Mouse (Mus musculus) retina, postnatal 7 days (tissue): ENCODE measurements around the gene Mrps25.

ENCODE experiments used
- DNase-seq: peaks from one replicate; pipeline ENCODE4 v3.0.0-alpha.2; 2012; ENCODE audit warnings: low read depth, low spot score

Mrps25 gene

DNA sequence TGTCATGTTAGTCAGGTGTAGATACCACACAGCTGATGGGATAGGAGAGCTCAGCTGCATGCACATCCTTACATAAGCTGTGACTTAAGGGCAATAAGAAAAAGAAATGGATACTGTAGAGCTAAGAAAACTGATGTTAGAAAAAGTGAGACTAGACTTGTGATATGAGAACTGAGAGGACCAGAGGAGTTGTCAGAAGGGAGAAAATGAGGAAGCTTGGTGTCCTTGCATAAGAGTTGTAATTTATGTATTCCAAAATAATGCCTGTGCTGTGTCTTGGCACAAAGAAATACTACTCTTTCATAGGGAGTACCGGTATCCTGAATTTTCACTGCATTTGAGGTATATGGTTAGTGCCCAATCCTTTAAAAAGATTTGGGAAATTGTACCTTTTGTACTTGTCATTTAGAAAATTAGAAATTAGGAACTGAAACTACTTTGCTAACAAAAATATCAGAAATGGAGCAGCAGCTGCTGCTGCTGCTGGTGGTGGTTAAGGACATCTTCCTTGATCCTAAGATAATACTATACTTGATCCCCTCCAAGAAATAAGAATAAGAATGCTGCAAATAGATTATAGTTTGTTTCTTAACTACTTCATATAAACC is 56.9 kb downstream of the Mrps25 start:
- no peak for DNase-seq

DNA sequence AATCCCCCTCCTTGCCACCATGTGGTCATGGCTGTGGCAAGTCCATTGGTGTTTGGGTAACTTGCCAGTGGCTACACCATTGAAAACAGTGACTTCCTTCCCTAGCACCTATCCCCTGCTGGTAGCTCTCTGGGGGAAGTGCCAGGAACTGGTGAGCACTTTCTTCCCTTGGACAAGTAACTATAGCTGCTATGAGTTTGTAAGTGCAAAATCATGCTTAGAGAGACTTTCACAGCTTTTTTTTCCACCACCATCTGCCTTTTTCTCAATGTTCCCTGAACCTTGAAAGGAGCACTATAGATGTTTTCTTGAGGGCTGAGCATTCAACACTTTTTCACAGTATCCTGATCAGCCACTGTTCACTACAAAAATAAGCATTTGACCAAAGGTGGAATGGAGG is 59.3 kb downstream of the Mrps25 start:
- DNase-seq: no peak
